Mouse (Mus musculus) ZHBTc4 (cell line): ENCODE measurements around the gene Tm9sf2.
A peak's percentile ranks its signal among the peaks of the same experiment; 100 is the strongest.

Experiments
- DNase-seq: peaks from one replicate; pipeline ENCODE4 v3.0.0-alpha.2; 2011; ENCODE audit warnings: low read depth, low spot score

Tm9sf2 gene

GRCm38 (mm10) chr14:122099584-122099983 lies 7.3 kb upstream of the Tm9sf2 start:
- DNase-seq: no peak

- DNase-seq: peak; percentile 18
Observed at GRCm38 (mm10) chr14:122101890-122102289, 4.9 kb upstream of the Tm9sf2 start.

DNA sequence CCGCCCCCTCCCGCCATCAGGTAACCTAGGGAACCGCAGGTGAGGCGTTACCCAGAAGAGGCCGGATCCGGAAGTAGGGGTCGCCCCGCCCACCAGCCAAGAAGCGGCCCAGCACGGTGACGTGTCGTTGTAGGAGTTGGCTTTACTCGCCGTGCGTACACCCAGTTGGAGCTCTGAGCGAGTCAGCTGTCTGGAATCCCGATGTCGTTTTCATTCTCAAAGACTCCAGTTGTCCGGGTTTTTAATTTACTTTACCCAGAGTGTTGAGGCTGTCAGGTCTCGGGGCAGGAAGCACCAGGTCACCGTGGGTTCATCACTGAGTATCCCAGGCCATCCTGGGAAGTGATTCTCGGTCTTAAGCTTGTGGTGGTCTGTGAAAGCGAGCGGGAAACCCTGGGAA lies 2.0 kb upstream of the Tm9sf2 start:
- DNase-seq: peak; percentile 99

DNA sequence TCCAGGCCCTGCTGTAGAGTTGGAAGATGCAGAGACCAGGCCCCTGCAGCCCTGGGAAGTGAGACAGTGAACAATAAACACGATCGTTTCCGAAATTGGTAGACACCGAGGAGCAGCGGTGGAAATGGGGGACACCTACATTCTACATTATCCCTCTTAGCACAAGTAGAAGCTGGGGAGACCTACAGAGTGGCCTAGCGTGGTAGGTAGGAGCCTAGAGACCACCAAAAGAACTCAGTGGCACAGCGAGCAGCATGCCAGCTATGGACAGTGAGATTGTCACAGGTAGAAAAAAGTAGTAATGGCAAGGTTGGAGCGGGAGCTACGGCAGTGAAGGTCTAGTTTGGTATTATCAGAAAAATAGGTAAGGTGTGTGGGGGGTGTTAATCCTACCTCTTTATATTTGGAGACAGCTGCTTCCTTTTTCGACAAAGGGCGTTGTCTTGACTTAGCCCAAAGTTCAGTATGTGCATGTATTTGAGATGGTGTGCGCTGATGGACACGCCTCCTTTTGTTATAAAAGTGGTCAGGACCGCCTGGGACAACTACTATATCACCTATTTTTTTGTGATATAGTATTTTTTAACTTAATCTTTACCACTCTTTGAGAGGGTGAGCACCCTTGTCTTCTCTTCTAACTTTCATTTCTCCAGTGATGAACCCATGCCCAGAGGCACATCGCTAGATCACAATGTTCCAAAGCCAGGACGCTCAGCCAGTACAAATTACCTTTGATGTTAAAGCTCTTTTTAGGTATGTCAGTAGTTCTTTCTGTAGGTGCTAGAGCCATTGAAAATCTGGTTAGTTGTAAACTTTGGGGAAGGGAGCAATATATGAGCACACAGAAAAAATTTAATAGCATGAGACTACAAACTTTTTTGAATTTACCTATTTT lies 1.2 kb upstream of the Tm9sf2 start:
- DNase-seq: peak; percentile 18

DNA sequence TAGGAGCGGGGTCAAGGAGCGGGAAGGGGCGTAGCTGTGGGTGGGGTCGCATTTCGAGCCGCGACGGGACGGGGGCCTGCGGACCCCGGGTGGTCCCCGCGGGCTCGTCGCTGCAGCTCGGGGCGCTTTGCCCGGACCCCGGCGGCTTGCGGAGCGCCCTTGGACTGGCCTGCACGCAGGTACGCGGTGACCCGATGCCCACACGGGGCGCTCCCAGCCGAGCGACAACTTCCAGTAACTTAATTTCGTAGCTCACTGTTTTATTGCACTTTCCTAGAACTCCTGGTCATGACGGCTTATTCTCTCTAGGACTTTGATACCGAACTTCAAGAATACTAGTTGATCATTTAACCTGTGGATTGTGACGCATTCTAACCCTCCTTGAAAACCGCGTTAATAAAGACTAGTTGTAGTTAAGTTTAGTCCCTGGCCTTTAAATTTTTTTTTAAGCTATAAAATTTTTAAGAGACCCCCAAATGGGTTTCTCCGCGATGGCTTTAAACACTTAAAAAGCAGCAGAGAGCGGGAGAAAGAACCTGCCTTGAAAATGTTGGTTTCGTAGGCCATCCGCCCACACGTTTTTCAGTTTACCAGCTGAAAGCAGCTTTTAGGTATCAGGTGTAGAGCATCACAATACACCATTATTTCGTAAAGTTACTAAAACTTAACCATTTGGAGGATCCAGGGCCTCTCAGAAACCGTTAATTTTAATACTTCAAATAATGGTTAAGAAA lies 810 bp downstream of the Tm9sf2 start:
- DNase-seq: no peak

DNA sequence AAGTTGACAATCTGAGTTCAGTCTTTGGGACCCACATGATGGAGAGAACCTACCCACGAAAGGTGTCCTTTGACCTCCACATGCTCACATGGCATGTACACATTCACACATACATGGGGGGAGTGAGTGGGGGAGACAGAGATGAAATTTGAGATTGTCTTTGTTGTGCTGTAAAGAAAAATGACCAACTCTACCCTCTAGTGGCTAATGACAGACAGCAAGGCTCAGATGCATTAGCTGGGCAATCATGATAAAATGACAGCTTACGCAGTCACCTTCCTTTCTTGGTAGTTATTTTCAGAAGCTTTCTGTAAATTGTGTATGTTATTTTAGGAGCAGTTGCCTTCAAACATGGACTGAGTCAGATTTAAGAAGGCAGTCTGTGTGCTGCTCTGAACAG lies 4.8 kb downstream of the Tm9sf2 start:
- no peak for DNase-seq

DNA sequence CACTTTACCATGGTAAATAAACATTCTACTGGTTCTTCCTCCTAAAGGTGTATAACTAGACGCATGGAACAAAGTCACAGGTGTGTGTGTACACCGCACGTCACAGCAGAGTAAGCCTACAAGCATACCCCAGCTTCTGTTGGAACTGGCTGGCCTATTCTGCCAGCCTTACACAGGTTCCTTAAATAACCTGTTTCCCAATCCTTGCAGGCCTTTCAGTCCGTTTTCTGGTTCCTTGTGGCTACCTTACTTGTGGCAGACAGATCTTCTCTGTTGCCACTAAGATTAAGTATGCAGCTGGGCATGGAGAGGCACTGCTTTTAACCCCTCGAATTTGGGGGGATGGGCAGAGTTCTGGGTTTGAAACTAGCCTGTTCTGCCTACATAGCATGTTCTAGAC lies 5.5 kb downstream of the Tm9sf2 start:
- no peak for DNase-seq

- no peak for DNase-seq
Observed at GRCm38 (mm10) chr14:122116200-122116599, 9.4 kb downstream of the Tm9sf2 start.

DNA sequence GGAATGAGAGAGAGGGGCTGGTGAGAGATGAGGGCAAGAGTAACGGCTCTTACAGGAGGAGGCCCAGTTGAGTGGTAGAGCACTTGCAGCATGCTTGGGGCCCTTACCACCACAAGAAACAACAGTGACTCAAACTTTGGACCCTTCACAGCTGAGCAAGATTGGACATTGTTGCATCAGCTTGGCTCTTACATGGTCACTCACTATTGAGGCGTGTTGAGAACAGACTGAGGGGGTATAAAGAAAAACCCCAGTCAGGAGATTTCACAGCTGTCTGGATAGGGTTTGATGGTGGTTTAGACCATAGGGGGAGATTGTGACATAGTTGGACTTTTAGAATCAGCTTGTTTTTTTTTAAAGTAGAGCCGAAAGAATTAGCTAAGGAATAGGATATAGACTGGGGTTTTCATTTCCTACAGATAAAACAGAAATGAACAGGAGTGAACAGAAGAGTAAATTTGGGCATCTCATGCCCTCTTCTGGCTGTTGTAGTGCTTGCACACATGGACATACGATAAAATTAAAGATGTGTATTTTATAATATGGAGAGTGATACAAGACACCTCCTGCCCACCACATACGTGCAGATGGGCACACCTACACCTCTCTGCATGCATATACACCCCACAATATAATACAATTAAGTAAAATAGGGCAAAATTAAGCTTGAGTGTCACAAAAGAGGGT lies 23.4 kb downstream of the Tm9sf2 start:
- no peak for DNase-seq

DNA sequence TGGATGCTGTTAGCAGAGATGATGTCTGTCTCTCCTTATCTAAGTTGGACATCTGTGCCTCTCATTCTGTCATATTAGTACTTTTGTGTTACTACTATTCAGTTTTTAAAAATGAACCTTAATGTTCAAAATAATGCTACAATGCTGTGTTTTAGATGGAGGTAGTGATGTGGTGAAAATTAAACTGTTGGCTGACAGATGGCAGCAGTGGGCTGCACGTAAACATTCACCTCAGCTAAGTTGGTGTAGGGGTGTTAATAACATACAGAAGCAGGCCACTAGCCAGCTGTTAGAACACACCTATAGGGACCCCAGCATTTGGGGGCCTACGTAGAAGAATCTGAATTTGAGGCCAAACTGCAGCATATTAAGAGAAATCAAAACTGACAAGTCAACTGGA lies 24.8 kb downstream of the Tm9sf2 start:
- DNase-seq: no peak

DNA sequence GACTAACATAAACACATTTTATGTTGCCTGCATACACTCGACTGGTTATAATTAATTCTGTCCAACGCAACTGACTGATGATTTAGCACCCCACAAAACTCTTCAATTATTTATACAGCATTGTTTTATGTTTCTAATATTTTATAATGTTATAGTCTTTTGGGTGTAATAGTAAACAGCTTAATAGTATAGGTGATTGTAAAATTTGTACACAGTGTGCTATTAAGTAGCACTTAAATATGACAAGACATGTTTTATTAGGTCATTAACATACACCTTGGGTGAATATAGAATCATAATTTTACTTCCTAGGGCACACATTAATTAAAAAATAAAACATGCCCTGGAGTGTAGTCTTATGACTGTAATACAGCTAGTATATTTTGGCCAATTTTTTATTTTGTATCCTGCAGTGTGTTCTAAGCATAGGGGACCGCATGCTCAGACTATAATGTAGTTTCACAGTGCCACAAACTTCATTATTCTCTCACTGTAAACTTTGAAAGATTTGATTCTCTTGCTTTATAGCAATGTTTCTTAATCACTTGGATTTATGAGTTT lies 29.6 kb downstream of the Tm9sf2 start:
- no peak for DNase-seq

GRCm38 (mm10) chr14:122137234-122137633 lies 30.4 kb downstream of the Tm9sf2 start:
- DNase-seq: no peak

GRCm38 (mm10) chr14:122140126-122140525 lies 33.3 kb downstream of the Tm9sf2 start:
- peak; percentile 80 for DNase-seq

DNA sequence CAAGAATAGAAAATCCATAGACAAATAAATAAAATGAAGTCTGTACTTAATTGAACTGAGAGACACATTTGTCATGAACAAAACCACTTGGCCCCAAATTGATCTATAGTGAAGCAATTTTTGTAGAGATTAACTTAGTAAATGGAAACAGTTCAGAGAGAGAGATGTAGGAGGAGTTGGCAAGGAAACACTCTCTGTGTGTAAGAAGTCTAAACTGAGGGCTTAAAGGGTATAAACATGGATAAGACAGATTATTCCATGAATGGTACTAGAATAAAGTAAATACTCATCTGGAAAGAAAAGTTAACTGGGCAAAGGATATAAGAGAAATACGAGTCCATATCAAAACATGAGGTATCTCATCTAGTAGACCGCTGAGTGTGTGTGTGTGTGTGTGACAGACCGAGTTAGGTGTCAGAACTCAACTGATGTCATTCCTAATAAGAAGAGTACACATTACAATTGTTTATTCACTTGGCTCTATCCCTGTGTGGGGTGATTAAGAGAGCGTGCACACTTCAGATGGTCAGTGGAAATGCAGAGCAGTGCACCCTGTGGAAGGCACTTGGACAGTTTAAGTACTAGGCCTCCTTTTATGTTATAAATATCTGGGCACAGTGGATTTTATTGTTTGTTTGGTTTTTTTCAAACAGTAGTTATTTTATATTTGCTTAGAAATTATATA lies 36.9 kb downstream of the Tm9sf2 start:
- DNase-seq: no peak

DNA sequence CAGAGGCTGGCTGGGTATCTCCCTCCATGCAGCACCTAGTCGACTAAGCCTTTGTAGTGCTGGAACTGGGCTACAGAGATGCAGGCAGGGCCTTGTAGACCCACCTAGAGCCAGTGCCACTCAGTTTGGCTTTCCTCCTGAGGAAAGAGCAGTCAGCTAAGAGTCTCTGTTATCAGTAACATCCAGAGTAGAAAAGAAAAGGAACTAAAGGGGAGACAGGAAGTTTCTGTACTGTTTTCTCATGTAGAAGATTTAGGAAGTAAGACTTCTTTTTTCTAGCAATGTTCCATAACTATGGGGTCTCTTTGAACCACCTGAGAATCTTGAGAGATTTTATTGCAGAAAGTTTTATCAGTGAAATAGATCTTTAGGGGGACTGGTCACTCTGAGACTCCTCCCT lies 38.5 kb downstream of the Tm9sf2 start:
- DNase-seq: no peak

- no peak for DNase-seq
Observed at GRCm38 (mm10) chr14:122150616-122151015, 43.8 kb downstream of the Tm9sf2 start.

DNA sequence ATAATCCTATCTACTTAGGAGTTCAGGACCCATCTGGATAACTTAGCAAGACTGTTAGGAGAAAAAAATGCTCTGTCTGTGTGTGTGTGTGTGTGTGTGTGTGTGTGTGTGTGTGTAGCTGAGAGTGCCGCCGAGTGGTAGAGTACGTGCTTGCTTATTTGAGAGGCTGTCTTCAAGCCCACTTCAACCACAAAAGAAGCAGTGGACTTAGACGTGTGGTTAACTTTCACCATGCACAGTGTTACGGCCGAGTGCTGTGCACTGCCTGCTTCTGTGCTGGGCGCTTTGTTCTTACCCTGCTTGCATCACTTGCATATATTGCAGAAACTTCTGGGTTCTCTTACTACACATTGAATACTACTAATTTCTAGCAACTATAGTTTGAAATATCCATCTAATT lies 50.9 kb downstream of the Tm9sf2 start:
- DNase-seq: no peak

GRCm38 (mm10) chr14:122160916-122161315 lies 54.1 kb downstream of the Tm9sf2 start:
- DNase-seq: no peak

DNA sequence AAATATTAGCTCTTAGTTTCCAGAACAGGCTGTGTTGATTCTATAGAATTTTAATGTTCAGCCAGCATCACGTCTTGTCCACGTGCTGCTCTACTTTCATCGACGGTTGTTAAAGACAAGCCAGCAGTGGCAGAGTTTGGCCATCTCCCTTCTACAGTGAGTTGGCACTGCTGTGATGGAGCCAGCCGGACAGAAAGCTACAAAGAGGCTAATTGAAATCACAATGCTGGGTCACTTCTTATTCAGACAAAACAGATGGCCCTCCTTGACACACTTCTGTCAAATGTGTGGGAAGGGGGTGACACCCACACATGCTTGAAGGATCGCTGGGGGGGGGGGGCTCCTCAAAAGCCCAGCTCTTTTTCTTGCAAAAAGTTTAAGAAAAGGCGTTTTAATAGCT lies 62.1 kb downstream of the Tm9sf2 start:
- DNase-seq: no peak

DNA sequence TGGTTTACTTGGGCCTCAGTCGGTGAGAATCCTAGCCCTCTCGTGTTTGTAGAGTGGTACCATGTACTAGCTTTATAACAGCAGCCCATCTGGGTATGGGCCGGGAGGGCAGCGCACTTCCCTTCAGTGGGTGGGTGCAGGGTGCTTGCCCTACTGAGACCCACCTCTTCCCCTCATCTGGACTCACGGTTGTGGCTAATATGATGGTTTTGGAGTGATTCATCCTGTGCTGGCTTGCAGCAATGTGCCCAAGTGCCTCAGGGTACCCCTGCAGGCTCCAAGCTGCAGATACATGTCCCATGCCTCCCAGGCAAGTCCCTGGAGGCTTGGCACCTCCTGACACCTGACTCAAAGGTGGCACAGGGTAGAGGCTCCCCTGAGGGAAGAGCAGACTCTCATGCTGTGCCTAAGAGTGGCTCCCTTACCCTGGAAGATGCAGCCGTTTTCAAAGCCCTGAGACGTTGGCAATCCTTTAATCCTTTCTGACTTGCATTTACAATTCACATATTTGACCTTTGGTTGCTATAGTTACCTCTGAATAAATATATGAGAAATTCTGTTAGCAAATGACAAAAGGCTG lies 63.5 kb downstream of the Tm9sf2 start:
- no peak for DNase-seq

GRCm38 (mm10) chr14:122171031-122171430 lies 64.2 kb downstream of the Tm9sf2 start:
- DNase-seq: no peak
